Mouse (Mus musculus) kidney, adult 18-20 months (tissue): ENCODE measurements around the gene Cd80.
A peak's percentile ranks its signal among the peaks of the same experiment; 100 is the strongest.
"Not testable (repeated sequence)": the region's sequence is repeated elsewhere in the genome, so short reads cannot be mapped to it uniquely, and the experiment has no call there.

Experiments used
- DNase-seq: peaks from one replicate; pipeline ENCODE4 v3.0.0; 2021

Cd80 gene

DNA sequence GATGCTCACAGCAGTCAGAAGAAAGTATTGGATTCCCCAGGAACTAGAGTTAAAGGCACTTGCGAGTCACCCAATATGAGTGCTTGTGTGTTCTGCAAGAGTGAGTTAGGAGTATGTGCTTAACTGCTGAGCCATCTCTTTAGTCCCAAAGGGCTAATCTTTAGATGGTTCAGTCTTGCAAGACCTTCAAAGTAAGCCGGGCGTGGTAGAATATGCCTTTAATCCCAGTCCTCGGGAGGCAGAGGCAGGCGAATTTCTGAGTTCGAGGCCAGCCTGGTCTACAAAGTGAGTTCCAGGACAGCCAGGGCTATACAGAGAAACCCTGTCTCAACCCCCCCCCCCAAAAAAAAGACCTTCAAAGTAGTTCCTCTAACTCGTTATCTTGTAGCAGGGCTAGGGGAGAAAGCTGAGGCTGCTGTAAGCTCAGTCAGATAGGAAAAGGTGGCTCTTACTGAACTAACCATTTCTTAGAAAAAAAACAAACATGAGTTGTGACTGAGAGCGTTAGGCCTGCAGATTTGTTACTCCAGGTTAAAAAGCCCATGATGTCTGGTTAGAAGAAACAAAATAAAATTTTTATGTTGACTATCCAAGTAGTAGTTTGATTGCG, 19.4 kb downstream of the Cd80 start:
- no peak for DNase-seq

DNA sequence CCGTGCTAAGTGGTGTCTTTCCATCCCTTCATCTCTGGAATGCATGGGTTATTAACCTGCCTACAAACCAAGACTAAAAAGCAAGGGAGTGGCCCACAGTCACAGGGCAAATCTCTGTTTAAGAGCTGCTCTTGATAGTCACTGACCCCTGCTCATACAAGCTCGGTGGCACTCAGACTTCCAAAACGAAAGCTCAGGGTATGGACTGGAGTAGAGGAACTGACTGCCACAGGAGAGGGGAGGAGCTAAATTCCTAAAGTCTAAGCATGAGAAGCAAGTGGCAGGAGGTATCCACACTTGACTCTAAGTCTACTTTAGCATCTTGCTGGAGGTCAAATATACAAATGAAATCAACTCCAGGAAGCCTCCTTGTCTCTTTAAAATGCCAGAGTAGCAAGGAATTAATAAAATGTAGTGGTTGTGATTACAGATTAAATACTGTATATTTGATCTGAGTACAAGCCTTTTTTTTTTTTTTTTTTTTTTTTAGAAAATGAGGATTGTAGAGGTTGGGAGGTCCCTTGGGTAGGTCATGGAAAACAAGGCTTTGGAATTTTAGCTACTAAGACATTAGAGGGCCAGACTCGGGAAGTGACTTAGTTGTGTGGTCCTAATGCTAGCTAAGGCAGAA, 20.4 kb downstream of the Cd80 start:
- DNase-seq: no peak

DNA sequence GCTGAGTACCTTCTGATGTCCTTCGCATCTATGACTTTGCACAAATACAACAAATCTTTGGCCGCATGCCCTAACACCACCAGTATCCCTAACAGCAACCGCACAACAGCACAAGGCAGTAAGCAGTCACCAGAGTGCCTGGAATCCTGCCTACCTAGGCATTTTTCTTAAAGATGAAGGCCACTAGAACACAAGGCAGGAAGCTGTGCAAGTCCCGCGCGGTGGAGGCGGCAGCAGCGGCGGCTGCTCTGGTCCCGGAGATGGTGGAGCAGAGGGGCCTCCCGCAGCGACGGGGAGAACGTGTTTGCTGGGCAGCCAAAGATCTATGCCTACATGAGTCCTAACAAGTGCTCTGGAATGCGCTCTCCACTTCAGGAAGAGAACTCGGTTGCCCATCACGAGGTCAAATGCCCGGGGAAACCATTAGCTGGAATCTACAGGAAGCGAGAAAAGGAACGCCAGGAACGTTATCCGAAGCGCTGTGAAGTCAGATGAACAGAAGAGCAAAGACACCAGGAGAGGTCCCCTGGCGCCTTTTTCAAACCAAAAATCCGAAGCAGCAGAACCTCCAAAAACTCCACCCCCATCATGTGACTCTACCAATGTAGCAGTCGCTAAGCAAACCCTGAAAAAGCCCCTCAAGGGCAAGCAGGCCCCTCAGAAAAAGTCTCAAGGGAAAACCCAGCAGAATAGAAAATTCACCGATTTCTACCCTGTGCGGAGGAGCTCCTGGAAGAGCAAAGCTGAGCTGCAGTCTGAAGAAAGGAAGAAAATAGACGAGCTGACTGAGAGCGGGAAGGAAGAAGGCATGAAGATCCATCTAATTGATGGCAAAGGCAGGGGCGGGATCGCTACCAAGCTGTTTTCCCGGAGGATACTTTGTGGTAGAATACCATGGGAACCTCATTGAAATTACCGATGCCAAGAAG, 21.2 kb downstream of the Cd80 start:
- DNase-seq: peak; percentile 49

DNA sequence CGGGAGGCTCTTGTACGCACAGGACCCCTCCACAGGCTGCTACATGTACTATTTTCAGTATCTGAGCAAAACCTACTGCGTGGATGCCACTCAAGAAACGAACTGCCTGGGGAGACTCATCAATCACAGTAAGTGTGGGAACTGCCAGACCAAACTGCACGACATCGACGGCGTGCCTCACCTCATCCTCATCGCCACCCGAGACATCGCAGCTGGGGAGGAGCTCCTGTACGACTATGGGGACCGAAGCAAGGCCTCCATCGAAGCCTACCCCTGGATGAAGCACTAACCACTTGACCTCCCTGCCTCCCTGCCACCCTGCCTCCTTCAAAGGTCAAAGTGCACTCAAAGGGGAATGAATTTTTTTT, 21.9 kb downstream of the Cd80 start:
- not testable (repeated sequence) for DNase-seq

DNA sequence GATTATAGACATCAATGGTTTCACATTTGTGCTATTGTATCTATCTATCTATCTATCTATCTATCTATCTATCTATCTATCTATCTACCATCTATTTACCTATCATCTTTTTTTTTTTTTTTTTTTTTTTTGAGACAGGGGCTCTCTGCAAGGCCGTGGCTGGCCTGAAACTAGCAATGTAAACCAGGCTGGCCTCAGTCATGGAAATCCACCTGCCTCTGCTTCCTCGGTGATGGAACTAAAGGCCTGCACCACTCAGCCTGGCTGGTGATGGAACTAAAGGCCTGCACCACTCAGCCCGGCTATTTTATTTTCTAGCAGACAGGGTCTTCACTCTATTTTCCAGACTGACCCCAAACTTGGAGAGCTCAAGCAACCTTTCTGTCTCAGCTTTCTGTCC, 22.9 kb downstream of the Cd80 start:
- no peak for DNase-seq

DNA sequence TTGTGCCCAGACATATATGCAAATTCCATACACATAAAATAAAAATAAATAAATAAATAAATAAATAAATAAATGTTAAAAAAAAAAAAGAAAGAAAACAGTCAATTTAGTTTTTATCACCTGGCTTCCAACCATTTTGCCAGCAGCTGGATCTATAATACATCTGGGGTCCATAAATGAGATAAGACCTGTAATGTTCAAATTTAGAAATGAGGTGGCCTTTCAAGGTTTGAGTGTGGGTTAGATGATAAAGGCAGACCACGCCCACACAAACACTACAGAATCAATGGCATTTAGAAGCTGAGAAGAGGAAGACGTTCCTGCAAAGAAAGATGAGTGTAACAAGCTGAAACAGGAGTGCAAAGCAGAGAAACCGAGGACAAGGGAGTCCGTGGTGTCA, 26.0 kb downstream of the Cd80 start:
- no peak for DNase-seq

DNA sequence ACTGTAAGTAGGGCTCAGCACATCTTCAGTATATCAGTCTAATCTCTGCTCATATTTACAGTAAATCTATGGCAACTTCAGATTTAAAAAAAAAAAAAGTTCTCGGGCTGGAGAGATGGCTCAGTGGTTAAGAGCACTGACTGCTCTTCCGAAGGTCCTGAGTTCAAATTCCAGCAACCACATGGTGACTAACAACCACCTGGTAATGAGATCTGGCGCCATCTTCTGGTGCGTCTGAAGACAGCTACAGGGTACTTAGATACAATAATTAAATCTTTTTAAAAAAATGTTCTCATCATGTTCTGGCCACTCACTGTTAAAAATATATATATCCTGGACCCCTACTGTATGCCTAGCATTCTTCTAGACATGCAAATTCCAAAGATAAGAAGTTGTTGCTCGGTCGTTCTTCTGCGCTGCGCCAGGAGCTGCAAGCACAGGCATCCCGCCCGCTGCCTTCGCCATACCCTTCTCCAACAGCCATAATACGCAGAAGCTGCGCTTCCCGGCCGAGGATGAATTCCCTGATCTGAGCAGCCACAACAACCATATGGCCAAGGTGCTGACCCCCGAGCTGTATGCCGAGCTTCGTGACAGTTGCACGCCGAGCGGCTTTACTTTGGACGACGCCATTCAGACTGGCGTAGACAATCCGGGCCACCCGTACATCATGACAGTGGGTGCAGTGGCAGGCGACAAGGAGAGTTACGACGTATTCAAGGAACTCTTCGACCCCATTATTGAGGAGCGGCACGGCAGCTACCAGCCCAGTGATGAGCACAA, 27.6 kb downstream of the Cd80 start:
- DNase-seq: peak; percentile 25

DNA sequence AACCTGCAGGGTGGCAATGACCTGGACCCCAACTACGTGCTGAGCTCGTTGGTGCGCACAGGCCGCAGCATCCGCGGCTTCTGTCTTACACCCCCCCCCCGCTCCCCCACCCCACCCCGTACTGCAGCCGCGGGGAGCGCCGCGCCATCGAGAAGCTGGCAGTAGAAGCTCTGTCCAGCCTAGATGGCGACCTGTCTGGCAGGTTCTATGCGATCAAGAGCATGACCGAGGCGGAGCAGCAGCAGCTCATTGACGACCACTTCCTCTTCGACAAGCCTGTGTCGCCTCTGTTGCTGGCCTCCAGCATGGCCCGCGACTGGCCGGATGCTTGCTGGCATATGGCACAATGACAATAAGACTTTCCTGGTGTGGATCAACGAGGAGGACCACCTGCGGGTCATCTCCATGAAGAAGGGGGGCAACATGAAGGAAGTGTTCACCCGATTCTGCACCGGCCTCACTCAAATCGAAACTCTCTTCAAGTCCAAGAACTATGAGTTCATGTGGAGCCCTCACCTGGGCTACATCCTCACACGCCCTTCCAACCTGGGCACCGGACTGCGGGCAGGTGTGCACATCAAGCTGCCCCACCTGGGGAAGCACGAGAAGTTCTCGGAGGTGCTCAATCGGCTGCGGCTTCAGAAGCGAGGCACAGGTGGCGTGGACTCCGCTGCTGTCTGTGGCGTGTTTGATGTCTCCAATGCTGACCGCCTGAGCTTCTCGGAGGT, 28.4 kb downstream of the Cd80 start:
- peak; percentile 10 for DNase-seq

DNA sequence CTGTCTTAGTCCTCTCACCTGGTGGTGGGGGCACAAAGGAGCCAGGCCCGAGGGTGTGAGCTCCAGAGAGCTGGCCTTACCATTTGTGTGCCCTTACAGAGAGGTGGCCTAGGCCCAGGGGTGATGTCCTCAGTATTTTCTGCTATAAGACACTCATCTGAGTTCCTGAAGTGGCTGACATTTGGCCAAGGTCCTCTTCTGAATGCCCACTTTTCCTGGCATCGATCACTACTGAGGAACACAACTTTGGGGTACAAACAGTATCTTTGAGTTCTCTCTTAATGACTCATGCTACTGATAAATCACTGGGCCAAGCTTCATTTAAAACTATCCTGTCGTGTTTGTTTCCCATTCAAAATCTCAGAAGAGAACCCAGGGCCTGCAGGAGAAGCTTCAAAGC, 37.2 kb downstream of the Cd80 start:
- no peak for DNase-seq

DNA sequence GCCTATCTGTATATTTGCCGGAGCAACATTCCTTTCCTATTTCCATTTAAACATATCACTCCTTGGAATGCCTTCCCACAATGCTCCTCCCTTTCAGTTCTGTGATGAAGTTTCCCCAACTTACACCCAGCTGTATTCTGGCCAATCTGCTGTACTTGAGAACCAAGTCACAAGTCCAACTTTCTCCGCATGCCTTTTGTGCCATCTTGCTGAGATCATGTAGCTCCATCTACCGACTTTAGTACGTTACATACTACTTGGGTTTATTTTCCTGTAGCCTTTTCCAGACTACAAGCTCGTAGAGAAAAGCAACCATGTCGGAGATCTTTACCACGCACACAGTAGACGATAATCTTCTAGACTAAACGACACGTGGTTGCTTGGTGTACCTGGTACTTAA, 38.5 kb downstream of the Cd80 start:
- DNase-seq: no peak

DNA sequence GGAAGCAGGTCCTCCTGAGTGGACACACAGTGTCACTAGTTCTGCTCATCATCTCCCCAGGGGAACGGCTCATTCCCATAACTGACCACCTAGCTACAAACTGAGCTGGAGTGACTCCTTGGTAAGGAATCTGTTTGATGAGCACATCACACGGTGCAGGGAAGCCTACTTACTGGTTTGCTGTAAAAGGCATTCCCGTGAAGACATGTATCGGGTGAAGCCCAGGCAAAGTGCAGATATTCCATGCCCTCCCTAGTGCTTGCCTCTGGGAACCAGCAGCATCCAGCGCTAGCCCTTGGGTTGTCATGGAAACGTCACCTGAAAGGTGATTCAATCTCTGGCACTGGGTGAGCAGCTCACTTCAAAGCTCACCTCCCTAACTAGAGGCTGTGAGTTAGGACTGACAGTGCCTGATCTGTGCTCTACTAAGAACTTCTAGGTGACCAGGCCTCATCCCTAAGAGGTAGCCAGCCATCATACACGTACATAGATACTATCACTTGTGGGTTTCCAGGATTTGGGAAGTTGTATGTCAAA, 41.3 kb downstream of the Cd80 start:
- no peak for DNase-seq

DNA sequence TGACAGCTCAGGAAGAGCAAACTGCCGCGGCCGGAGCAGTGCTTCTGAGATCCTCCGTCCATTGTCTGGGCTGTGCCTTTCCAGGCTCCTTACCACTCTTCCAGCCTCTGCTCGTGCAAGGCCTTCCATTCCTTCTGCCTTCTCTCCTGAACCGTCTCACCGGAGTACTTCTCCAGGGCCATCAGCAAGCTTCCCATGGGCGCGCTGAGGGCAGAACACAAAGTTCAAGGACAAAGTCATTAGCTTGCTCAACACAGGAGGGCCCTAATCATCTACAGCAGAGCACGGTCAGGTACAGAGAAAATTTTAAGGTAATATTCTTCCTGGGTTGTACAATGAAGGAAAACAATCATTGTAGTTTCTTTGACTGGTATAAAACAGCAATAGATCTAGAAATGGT, 47.1 kb downstream of the Cd80 start:
- no peak for DNase-seq

DNA sequence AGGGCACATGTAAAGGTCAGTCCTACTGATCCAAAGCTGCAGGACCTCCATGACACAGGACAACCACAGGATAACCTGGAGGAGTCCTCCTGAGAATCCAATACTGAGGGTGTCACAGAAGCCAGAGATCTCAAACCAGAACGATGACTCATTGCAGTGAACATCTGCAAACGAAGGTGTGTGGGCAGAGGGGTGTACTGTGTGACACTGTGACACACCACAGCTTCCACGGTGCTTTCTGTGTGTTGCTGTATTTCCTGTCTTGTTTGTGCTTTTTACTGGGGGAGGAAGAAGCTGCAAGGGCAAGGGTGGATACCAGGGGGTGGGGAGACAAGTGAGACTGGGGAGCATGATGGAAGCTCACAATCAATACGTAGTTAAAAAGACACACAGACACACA, 48.2 kb downstream of the Cd80 start:
- no peak for DNase-seq

DNA sequence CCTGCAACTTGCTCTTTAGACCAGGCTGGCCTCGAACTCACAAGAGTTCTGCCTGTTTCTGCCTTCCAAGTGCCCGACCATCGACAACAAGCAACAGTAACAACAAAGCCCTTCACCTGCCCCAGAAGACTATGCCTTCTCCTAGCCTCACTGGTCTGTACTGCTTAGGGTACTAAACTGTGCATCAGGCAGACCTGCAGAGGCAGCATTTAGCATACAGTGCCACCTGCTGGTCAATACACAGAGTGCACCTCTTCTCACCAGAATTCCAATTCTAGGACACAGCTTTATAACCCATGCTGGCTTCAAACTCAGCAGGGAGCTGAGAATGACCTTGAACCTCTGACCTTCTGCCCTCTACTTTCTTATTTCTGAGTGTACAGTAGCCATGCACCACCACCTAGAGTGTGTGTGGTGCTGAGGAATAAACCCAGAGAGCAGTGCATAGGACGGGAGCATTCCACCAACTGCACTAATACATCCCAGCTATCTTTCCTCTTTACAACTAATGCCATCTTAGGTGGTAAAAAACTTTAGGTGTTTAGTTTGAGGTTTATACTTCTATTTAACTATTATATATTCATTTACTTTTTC, 50.8 kb downstream of the Cd80 start:
- DNase-seq: peak; percentile 72

DNA sequence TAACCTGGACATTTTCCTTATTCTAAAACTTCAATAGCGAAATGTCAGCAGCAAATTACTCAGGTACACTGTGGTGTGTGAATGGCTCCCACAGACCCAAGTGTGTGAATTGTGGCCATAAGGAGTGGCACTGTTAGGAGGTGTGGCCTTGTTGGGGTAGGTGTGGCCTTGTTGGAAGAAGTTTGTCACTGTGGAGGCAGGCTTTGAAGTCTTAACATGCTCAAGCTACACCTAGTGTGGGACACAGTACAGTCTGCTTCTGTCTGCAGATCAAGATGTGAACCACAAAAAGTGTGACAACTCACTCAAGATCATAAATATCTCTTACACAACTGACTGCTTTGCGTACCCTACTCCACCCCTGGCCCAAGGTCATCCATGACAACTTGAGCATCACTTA, 55.5 kb downstream of the Cd80 start:
- DNase-seq: no peak

DNA sequence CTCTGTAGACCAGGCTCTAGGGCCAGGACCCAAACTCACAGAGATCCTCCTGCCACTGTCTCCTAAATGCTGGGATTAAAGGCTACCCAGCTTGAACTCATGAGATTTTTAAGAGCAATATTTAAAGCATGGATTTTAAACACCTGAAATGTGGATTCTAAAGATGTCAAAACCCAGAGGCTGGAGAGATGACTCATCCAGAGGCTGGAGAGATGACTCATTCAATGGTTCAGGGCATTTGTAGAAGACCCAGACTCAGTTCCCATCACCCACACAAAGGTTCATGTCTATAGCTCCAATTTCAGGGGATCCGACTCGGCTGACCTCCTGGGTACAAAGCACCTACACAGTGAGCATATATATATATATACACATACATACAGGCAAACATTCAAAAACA, 63.8 kb downstream of the Cd80 start:
- DNase-seq: no peak

DNA sequence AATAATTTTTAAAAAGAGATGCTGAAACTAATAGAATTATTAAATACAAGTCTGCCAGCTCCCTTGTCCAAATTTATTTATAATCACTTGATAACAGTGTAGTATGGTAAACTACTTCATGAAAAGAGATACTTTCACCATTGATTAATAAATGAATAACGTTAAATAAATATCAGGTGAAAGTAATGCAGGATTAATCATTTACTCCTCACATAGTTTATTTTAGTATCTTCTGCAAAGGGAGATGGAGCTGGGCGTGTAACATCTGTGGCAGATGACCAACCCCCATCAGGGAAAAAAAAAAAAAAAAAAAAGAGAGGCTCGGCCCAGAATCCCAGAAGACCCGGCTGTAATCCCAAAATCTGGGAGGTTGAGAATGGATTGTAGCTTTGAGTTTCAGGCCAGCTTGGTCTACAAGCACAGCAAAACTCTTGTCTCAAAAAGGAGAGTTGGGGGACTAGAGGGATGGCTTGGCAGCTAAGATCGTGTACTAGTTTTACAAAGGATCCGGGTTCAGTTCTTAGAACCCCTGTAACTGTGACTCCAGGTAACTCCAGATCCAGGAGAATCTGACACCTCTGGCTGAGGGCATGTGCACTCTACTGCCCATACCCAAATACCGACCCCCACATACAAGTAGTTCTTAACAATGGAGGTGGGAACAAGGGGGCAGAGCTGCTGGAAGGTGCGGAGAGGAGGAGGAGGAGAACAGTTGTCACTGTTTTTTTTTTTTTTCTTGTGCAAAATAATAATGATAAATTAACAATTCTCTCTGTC, 66.0 kb downstream of the Cd80 start:
- no peak for DNase-seq

DNA sequence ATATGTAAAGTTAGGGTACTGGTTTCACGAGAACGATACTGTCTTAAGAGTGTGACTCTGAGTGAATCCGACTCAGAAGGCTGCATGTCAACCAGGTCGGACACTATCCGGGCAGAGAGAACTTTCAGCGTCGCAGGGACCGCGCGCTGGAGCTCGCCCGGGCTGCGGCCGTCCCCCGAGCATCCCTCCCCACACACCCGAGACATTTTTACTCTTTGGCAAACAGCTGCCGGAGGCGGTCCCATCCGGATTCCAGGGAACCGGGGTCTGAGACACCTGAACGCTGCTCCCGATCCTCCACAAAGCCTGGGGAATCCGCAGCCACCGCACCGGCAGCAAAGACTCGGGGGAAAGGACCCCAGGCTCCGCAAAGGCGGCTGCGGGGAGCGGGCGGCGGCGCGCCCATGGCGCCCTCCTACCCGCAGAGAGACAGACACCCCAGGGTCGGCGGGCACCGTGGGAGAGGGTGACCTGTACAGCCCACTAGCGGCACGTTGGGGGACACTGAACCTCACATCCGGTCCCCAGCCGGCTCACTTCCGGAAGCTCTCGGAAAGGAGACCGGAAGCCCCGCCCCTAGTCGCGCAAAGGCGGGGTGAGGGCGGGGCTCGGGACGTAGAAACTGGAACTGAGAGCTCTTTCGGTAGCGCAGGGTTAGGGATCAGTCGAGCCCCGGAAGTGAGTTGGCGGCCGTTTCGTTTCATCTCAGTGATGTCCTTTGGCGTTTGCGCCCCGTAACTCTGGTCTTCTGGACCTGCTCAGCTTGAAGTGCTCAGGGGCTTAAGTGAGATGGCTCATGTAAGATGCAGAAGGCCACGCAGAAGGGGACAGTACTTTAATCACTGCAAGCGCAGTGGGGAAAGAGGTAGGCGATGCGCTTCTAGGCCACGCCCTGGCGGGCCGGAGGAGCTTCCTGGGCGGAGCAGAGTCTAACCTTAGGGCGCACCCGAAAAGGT, 67.0 kb downstream of the Cd80 start, which contains the start of gene Timmdc1:
Gene Timmdc1 (minus strand): TSS at position 535 of the 956 bp plus-strand sequence.
- peak; percentile 97 for DNase-seq

DNA sequence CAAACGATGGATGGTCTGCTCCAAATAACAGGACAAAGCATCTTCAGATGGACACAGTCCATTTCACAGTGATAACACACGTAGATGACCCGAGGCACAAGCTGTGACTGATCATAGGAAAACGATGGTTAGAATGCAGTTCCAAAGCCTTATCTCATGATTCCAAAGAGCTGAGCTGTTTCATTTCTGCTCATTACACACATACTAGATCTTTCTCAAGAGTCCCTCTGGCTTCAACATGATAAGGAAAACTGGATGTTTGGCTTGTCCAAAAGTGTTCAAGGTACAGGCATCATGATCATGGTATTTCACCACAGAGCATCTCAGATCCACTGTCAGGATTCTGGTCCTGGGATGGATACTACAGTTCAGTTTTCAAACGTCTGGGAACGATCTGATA, 70.9 kb downstream of the Cd80 start:
- DNase-seq: no peak
